Mouse (Mus musculus) small intestine, adult 2 months (tissue): ENCODE data around the gene Plxnc1.

Experiments used
- CTCF ChIP-seq: fragments of 200-500 bp; IDR thresholded peaks from 2 replicates; pipeline ENCODE4 v1.5.1; 2012; ENCODE audit warnings: low read depth, mild to moderate bottlenecking, control low read depth, inconsistent platforms, low read length, moderate library complexity, mixed read lengths; ENCODE audit not compliant: insufficient replicate concordance, insufficient read length; ENCODE audit errors: extremely low read depth
- POLR2A ChIP-seq: fragments of 200-500 bp; IDR thresholded peaks from 2 replicates; pipeline ENCODE4 v1.6.1; 2012; ENCODE audit warnings: low read depth, mild to moderate bottlenecking, control low read depth, inconsistent platforms, low read length, moderate library complexity

DNA sequence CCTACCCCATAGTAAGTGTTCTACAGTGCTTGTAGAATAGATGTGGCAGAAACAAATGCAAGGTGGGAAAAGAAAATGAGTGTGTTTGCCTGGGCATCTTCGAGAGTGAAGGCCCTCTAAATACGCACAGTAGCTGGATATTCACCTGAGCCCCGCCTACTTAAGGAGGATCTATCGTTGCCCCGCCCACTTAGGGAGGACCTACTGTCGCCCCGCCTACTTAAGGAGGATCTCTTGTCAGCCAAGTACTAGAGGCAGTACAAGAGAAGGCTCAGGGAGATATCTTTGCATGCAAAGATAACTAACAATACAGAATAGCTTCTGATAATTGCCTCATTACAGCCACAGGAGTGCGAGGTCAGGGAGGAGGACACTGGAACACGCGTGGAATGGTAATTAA, 17.4 kb upstream of the Plxnc1 start:
- TF ChIP-seq CTCF: no peak
- no peak for TF ChIP-seq POLR2A
